Mouse (Mus musculus) testis, postnatal 14 days (tissue): Measurements from ENCODE around the gene Plekhh1.

ENCODE experiments used
- DNase-seq: peaks from one replicate; pipeline ENCODE4 v3.0.0; 2021; ENCODE audit warnings: low spot score

Gene Plekhh1

DNA sequence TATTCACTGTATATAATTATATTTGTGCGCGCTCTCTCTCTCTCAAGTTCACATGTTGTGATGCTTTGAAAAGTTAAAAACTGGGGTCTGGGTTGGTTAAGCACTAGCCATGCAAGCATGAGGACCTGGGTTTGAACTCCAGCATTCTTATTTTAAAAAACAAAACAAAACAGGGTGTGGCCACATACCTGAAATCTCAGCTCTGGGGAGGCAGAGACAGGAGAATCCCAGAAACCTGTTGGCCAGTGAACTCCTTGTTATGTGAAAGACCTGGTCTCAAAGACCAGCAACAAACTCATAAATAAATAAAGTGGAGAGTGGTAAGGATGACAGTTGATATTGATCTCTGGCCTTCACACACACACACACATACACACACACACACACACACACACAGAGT, 5.4 kb downstream of the Plekhh1 start:
- DNase-seq, result no peak

DNA sequence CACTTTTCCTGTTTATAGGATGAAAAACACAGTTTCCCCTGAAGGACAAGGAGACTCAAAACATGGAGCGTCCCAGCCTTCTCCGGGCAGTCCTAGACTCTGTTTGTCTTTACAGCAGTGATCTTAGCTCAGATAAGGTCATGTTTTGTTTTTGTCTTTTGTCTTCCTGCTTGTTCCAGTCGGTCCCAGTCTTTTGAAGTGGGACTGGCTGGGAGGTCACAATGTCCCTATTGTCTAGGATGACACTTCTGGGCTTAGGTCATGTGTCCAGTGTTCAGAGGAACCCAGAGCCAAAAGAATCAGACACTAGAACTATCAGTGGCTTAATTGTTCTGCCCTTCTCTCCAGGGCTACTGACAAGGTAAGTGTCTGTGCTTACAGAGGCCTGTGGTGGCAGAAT, 6.4 kb downstream of the Plekhh1 start:
- DNase-seq, result no peak

DNA sequence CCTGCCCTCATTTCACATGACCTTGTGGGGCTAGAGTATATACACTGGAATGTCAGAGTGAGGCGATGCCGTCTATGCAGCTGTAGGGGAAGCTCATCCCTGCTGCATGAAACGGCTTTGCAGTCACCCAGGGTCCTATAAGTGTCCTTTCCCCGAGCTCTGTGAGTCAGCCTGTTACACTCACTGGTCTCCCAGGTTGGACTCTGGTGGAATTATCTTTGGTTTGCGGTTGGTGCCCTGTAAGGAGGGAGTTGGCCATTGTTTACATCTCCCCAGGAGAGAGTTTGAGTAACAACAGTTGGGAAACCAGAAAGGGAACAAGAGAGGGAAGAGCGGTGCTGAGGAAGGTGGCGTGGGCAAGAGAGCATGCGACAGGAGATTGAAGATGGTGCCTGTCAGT, 10.7 kb downstream of the Plekhh1 start:
- DNase-seq, result no peak

- DNase-seq, result no peak
Measured at GRCm38 (mm10) chr12:79040201-79040827, 11.4 kb downstream of the Plekhh1 start.

DNA sequence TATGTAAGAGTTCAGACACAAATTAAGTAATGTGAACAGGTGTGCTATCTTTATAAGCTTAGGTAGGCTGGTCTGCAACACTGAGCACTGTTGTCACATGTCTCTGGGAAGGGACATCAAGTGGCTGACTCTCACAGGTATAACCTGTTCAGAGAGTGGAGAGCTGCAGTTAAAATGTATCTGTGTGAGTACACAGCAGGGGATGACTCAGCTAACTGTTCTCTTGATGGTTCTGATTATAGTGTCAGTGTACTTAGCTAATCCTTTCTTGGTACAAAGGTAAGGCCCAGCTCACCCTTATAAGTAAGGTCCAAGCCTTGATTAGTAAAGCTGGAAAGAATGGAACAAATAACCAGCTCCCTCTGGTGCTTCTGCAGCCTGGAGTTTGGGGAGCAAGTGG, 12.5 kb downstream of the Plekhh1 start:
- DNase-seq, result no peak

- no peak for DNase-seq
Measured at GRCm38 (mm10) chr12:79044668-79045067, 15.7 kb downstream of the Plekhh1 start.

DNA sequence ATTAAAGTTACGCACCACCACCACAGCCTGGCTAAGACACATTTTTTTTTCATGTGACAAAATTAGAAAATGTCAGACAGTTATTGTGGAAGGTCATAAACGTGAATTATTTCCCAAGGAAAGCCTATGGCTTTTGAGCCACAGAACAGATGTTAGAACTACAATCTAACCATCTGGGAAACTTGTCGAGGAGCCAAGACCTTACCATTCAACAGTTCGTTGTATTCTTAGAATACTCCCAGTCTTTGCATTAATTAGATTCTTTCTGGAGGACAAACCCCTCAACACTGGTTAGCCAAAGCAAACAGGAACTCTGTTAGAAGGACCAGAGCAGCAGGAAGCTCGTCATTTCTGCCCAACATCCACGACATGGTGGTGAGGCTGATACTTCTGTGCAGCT, 17.2 kb downstream of the Plekhh1 start:
- DNase-seq, result no peak

DNA sequence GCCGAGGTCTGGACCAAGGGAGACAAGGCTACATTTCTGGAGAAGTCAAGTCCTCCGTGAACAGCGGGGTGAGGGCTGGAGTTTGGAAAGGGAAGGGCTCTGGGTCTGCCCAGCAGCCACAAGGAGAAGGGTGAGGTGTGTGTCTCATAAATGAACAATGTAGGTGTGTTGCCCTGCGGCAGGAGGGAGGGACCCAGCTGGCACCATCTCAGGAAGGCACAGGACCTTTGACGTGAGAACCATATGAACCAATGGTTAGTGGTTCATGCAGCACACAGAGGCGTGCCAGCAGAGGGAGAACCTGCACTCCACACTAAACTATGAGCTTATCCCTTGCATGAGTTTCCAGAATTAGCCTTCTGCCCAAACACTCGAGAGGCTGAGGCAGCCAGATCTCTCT, 18.2 kb downstream of the Plekhh1 start:
- no peak for DNase-seq

DNA sequence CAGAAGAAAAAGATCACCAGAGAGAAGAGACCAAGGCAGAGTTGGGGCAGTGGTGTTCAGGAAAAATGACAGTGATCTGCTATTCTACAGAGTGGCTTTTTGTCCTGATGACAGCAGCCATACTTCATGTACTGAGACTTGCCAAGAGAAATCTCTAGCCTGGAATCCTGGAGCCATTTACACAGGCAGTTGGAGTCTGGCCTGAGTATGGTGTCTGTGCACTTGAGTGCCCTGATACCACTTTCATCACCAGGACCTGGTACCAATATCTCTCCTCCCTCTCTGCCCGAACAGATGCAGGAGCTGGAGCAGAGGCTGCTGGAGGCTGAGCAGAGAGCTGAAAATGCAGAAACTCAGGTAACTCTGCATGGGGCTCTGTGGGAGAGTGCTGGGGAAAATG, 19.9 kb downstream of the Plekhh1 start:
- no peak for DNase-seq

DNA sequence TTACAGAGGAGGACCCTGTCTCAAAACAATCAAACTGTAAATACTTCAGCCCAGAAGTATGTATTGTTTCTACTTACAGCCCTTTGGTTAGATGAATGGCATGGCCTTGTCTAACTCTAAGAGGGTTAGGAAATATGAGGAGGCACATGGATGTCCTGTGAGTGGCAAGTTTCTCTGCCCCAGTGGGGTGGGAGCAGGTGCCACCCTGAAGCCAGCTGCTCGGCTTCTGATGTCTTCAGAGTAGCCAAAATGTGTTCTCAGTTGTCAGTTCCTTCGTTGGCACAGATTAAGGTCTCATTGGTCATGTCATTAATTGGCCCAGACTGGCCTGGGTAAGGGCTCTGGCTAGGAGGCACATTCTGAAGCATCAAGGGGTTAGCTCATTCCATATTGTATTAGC, 20.8 kb downstream of the Plekhh1 start:
- DNase-seq, result no peak

- no peak for DNase-seq
Measured at GRCm38 (mm10) chr12:79050545-79051212, 21.7 kb downstream of the Plekhh1 start.

DNA sequence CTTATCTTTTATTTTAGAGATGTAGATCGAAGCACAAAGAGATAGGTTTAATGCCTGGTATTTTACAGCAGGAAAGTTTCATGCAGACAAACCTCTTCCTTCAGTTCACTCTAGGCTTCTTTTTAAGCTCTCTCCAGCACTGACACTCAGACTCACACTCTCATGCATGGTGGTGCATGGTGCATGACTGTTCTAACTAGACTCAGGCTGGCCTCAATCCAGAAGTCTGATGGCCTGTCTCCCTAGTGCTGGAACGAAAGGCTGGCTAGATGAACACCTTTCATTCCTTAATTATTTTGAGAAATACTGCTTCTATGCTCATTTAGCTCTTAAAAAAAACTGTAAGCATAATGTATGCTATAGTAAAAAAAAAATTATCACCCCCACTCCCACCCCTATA, 23.1 kb downstream of the Plekhh1 start:
- DNase-seq, result no peak

GRCm38 (mm10) chr12:79055276-79055675, 26.3 kb downstream of the Plekhh1 start:
- DNase-seq, result no peak

- no peak for DNase-seq
Measured at GRCm38 (mm10) chr12:79059573-79059972, 30.6 kb downstream of the Plekhh1 start.

DNA sequence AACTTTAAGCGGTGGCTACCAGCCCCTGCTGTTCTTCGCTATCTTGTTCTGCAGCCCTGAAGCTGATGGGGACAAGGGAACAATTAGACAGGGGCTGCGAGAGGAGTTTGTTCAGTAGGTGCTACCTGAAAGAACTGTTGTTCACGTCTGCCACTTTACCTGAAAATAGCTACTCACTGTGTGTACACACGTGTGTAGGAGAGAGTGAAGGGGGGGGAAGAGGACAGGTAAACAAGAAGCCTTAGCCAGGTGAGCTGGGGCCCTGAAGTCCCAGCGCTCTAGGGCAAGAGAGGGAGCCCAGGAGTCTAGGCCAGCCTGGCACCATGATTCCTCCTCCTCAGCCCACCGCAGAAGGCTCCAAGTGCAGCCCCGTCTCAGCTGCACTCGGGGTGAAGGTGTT, 31.2 kb downstream of the Plekhh1 start:
- DNase-seq, result no peak

- no peak for DNase-seq
Measured at GRCm38 (mm10) chr12:79060766-79061652, 32.0 kb downstream of the Plekhh1 start.

DNA sequence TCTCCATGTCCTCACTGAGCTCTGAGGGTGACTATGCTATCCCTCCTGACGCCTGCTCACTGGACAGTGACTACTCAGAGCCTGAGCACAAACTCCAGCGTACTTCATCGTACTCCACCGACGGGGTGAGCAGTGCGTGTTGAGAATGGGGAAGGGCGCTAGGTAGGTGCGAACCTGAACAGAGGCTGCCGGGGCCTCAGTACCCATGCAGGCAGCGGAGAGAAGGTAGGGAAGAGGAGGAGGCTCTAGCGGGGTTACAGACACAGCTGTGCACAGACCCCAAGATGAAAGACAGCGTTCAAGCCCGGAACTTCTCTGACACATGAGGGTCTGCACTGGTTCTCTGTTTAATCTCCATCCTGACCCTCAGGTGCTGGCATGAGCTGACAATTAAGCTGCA, 35.5 kb downstream of the Plekhh1 start:
- DNase-seq, result no peak

DNA sequence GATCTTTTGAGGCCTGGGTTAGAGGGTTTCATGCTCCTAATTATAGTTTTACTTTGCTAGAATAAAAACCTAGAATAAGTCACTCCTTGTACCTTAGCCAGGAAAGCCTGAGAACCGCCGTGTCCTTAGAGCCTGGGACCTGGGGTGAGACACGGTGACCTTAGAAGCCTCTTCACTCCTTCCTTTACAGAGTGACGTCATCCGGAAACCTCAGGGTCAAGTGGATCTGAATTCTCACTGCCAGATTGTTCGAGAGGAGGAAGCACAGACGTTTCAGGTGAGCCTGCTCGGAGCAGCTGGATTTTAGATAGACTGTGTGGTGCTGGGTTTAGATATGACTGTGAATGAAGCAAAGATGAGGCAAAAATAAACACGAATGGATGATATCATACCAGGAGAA, 37.5 kb downstream of the Plekhh1 start:
- no peak for DNase-seq

- DNase-seq, result no peak
Measured at GRCm38 (mm10) chr12:79067526-79067925, 38.6 kb downstream of the Plekhh1 start.

- DNase-seq, result no peak
Measured at GRCm38 (mm10) chr12:79068306-79068705, 39.3 kb downstream of the Plekhh1 start.

DNA sequence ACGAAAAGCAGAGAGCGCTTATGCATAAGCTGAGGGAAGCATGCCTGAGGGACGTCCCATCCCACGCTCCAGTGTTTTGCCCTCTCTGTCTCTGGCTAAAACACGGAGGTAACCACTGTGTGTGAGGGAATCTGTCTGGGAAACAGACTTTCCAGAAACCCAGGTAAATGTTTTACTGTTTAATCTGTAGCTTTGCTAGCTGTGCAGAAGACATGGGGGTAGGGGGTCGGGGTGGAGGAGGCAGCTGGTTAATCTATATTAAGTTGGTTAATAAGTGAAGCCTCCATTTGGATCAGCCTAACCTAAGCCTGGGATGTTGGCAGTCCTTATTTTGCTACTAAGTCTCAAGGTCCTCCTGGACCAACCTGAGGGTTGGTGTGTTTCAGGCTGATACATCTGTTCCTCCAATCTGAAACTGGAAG, 40.2 kb downstream of the Plekhh1 start:
- no peak for DNase-seq

GRCm38 (mm10) chr12:79069916-79070315, 41.0 kb downstream of the Plekhh1 start:
- no peak for DNase-seq

DNA sequence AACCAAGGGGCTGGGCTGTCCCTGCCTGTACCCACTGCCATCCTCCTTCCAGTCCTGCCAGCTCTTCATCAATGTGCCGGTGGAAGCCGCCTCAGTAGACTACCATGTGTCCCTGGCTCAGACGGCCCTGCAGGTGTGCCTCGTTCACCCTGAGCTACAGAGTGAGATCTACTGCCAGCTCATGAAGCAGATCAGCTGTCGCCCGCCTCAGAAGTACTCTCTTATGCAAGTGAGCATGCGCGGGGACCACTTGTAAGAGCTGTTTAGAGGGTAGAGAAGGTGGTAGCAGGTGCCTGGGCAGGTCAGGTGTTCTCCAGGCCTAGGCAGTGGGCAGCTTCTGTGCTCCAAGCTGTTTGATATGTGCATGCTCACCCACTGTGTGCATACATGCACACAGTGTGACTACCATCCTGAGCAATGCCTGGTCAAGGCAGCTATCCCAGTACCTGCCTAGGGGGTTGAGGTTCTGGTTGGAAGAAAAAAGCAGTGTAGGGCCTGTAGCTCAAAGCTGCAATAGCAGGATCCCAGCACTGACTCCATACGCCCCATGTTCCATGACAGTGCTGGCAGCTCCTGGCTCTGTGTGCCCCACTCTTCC, 41.9 kb downstream of the Plekhh1 start:
- DNase-seq, result no peak
